Mouse (Mus musculus) lung, postnatal 25 days (tissue): ENCODE measurements around the gene Fads2.

ENCODE experiments used
- DNase-seq: peaks from one replicate; pipeline ENCODE4 v3.0.0; 2022; ENCODE audit warnings: low spot score

The Fads2 gene

DNA sequence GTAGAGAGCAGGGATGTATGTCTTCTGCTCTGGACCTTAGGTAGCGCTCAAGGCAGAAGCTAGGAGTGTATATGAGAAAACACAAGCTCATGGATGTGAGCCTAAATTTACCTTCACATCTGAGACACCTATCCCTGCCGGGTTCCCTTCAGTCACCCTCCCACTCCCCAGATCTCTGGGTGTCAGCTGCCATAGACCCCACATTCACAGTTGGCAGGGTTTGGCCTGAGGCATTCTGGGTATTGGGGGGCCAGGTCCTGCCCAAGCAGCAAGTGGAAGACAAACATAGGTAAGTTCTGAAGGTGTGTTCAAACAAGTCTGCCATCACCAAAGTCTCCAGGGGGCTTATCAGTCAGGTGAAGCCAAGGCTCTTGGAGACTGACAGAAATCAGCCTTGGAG is 39.9 kb downstream of the Fads2 start:
- no peak for DNase-seq

DNA sequence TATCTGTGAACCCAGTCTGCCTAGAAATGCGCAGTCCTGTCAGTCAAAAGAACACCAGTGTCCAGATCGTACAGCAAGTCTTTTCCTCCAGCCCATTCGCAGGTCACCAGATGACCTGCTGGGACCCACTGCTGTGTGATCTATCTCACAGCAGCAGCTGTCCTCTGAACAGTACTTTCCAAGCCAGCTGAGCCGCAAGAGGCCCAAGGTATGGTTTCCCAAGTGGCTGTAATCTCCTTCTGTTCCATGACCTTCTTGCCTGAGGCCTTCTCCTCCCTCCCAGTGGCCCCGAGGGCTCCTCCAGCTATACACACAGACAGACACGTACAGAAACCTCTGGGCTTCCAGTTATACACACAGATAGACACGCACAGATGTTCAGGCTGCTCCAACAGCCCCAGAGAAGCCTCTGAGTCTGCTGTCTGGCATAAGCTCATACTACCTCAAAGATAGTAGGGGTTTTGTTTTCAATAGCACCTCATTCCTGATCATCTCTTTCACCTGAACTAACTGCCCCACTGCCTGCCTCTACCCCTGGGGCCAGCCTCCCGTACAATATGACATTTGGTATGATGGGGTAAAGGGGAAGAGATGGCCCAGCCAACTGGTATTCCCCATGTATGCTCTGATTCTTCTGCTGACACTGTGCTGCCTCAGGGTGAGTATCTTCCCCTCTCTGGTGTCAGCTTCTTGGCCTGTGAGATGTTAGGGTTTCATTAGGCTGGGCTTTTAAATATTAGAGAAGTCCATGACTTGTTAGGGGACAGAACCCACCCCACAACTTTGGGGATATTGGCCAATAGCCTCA is 40.6 kb downstream of the Fads2 start:
- DNase-seq = no peak

DNA sequence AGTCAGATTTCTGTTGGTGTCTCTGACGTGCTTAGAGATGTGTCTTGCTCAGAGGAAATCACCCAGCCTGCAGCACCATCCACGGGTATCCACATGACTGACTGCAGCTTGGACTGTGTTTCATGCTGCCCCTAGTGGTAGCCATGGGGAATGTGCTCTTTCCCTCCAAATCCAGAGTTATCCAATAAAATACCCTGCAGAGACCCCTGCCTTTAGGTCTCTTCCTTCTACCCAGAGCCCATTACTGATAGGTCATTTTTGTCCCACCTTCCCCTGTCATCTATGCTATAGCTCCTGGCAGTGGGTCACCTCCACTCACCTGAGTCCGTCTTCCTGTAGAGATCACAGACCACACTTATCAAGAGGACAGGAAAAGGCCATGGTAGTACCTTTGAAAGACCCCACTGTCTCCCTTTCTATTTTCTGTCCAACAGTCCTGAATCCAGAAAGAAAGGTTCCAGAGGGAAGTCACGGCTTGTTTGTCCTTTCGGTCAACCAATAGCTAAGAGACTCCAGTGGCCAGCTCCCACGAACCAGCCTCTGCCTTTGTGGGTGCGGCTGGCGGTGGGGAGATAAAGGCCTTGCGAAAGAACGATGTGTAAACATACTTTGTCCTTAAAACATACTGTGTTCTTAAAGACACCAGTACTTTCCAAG is 41.5 kb downstream of the Fads2 start:
- peak; percentile 83 for DNase-seq

DNA sequence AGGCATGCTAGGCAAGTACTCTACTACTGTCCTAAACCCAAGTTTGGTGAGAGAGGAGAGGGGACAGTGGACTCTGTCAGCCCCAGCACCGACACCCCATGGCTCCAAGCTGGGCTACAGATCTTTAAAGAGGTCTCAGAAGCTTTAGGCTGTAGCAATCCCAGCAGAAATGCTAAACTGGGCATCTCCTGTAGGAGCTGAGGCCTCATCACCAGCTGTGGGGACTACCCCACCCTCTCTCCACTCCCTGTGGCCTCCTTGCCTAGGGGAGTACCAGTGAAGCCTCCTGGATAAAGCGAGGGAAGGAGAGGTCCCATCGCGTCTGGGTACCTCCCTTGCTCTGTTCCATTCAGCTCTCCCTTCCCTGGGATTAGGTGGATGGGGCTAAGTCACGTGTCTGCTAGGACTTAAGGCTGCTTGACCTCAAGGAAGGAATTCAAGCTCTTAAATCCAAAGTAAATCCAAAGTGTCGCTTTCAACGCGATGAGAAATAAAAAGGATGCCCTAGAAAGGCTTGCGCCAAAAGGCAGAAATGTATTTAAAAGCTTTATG is 42.6 kb downstream of the Fads2 start:
- DNase-seq = no peak

DNA sequence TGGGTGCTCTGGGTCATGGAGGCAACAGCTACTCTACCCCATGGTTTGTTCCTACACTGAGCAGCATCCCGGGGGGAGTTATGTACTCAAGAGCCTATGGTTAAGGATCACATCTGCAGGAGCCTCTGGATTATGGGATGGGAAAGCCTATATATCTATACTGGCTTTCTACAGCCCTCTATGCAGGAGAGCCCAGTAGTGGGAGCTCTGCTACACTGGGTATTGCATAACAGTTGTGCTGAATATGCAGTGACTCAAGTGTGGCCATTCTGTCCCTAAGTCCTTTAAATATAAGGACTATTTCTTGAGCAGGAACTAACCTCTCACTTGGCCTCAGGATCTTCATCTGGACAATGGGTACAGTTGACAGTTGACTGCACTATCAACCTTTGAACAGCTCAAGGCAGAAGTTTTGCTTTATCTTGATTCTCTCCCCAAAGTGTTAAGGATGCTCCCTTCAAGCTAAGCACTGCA is 43.2 kb downstream of the Fads2 start:
- DNase-seq = no peak

DNA sequence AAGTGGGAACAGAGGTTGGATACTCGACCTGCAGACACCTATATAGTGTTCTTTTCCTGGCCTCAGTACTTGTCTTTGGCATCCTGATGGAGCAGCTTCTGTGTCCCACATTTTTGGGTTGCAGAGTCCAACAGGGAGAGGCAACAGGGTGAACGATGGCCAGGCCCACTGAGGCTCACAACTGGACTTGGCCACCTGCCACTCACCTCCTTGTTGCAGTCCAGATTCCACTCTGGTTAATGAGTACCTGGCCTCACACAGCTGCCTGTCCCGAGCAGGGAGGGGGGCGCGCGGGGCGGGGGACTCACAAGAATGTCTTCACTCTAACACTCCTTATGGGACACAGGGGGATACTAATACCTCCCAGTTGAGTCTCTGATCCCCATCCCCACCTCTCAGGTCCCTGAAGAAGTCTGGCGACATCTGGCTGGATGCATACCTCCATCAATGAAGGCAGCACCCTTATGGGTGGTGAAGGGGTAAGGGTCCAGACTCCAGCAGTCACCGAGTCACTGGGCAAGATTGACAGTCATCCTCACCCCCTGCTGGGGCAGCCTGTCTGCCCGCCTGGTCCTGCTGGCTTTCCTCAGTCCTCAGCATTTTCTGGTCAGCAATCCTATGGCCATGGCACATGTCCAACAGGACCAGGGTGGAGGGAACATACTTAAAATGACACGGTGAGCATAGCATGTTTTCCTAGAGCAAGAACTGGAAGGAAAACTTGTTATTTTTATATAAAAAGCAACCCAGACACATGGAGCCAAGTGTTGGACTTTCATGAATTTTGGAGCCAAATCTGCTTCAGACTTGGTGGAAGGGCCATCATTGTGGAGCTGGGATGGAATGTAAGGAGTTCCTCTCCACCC is 43.8 kb downstream of the Fads2 start:
- peak; percentile 48 for DNase-seq

DNA sequence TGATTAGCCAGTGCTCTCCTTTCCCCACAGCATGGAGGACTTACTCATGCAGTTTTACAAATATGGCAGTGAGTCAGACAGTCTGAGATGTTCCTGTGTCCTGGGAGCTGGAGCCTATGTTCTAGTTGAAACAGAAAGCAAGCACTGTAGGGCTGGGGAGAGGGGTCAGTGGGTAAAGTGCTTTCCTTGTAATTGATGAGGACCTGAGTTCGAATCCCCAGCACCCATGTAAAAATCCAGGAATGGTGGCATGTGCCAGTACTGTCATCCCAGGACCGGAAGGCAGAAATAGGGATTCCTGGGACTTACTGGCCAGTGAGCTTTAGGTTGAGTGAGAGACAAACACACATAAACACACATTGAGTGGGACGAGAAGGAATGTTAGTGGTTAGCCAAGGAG is 44.9 kb downstream of the Fads2 start:
- no peak for DNase-seq

DNA sequence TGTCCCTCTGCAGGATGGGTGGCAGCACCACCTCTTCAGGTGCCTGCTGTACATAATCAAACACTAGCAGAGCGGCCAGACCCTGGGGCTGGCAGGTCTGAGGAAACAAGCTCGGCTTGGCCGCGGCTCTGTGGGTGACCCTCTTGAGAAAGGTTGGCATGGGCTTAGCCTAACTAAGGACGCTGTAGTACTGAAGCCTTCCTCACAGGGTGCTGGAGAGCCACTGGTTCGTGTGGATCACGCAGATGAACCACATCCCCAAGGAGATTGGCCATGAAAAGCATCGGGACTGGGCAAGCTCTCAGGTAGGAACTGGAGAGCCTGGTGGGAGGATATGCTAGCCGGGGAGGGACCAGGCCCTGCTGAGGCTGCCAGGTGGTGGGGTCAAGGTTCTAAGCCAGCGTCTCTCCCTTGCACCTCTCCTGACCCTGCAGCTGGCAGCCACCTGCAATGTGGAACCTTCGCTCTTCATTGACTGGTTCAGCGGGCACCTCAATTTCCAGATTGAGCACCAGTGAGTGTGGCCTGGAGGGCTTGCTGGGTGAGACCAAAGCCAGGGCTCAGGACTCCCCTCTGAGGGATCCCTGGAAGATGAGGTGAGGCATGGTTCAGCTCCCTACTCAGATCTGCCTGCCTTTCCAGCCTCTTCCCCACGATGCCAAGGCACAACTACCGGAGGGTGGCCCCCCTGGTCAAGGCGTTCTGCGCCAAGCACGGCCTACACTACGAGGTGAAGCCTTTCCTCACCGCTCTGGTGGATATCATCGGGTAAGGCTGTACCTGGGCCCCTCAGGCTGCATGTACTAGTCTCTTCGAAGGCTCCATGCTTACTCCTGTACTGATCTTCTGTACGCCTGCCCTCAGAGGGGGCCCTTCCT is 45.5 kb downstream of the Fads2 start:
- DNase-seq = no peak

DNA sequence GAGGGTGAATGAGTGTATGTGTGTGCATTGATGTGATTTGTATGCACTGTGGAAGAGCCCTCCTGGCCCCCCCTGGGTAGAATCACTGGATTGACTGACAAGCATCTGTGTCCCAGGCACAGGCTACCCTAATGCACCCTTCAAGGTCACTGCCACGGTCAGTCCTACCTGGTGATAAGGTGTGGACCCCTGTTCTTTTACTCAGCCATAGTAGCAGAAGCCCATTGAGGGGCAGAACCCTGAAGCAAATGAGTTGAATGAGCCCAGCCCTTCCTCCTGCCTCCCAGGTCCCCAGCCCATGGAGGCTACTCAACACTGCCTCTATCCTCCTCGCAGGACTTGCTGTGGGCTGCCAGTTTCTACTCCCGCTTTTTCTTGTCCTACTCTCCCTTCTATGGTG is 46.3 kb downstream of the Fads2 start:
- no peak for DNase-seq

DNA sequence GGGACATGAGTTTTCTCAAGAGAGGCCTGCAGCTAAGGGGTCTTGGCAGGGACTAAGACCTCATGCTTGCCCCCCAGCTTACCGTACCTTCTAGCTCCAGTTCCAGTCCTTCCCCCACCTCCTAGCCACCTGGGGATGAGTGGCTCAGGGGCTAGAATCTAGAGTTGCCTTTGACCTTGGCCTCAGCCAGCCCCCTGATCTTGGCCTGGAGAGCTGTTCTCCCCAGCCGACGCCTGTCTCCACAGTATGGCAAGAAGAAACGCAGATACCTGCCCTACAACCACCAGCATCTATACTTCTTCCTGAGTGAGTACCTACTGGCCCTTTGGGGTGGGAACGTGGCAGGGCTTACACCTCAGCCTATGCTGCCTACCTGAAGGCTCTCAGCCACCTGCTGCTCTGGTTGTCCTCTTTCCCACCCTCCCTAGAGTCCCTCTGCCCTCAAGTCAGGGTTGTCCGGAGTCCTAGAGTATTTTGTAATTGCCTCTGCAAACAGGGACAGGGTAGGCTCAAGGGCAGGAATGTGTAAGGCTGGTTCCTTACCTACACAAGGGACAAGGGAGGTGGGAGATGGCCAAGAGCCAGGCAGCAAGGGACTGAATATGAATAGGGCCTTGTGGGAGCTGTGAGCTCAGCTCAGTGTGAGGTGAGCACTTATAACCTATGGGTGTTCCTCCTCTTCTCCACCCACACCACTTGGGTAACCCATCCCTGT is 47.0 kb downstream of the Fads2 start:
- no peak for DNase-seq

DNA sequence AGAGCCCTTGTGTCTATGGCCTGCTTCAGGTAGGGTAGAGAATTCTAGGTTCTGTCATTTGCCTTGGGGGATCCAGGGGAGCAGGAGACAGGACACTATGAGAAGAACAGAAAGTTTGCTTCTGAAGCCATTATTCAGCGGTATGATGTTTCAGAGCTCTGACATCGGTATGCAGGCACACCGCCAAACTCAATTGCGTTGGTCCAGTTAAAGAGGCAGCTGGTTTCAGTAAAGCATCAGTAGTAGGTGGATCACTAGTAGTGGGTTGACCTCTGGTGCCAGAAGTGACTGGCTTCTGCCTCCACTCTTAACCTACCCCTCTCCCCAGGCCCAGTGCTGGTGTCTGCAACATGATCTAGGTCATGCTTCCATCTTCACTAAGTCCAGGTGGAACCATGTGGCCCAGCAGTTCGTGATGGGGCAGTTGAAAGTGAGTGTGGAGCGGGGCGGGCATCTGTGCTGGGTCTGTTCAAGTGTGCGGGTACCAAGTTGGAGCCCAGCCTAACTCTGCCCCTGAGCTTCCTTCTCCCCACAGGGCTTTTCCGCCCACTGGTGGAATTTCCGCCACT is 47.8 kb downstream of the Fads2 start:
- DNase-seq = no peak

DNA sequence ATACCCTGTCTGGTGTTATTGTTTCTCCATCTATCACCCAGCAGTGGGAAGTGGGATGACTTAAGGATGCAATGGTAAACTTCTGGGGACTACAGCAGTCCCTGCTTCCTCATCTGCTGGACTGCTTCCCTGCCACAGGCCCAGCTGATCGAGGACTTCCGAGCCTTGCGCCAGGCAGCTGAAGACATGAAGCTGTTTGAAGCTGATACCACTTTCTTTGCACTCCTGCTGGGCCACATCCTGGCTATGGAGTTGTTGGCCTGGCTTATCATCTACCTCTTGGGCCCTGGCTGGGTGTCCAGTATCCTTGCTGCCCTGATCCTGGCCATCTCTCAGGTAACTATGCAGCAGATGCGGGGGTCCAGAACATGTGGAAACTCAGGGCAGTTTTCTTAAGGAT is 48.8 kb downstream of the Fads2 start:
- no peak for DNase-seq

DNA sequence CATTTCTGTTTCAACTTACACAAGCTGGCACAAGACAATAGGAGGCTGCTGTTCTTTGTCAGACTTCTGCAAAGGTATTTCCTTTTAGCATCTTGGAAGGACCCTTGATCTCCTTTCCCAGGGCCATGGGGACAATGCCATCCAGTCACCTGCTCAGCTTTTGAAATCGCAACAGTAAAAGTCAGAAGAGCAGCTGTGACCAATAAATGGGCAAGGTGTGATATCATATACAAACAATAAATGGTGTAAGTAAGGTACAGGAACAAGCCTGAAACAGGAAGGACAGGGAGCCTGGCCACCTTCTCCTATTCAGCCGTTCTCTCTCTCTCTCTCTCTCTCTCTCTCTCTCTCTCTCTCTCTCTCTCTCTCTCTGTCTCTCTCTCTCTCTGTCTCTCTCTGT is 51.1 kb downstream of the Fads2 start:
- DNase-seq = no peak

DNA sequence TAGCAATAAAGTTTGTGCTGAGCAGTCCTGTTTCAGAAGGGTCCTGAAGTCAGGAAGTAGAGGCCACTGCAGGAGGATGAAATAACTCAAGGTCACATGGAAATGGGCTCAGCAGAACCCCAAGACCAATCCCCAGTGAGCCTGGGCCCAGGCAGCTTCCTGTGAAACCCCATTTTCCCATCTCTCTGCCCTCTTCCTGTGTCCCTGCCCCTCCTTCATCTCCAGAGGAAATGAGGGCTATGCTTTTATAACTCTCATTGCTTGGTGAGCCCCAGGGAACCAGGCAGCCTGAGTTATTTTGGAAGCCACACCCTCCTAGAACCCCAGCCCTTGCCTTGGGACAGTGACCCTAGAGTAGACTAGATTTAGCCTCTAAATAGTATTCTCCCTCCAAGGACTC is 52.0 kb downstream of the Fads2 start:
- DNase-seq = no peak

DNA sequence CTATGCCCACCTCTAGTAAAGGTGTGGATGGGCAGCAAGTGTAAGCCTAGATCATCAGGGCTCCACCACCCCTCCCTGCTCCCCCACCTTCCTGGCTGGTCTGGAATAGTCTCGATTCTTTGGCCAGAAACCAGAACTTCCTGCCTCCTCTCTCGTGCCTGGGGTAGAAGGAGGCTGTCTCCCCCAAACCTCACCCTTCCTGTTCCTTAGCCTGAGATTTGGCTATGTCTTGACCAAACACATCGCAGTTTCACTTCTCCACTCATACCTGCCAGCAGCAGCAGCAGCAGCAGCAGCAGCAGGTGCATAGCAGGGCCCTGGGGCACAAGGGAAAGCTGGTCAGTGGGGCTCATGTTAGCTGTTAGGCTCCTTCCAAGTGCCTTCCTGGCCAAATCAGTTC is 54.6 kb downstream of the Fads2 start:
- no peak for DNase-seq

DNA sequence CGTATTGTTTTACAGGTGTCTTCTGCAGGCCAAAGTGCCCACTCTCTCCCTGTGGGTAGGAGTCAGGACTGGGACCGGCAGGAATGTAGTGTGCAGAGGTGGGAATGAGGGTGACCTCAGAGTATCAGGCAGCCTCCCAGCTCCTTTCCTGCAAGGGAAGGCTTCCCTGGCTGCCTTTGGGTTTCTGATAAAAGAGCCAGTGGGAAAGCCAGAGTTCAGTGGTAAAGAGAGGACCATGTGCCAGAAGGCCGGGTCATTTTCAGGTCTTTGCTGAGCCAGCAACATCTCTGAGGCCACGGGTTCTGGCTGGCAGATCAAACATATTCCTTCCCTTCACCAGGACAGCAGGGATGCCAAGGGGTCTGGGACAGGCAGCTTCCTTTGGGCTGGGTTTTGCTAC is 55.2 kb downstream of the Fads2 start:
- no peak for DNase-seq

DNA sequence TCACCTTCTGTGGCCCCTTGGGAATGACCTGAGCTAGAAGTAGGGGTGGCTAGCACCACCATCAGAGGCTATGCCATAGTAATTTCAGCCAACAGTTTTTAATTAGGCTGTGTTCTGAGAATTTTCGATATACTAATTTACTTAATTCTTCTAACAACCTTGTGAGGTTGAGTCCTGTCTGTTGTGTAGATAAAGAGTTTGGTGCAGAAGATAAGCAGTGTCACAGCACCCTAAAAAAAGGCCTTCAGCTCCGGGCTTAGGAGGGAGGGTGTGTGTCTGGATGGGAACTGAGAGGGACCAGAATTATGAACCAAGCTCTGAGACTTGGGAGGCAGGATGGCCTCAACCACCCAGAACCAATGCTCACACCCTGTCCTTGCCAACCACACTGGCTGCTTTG is 55.8 kb downstream of the Fads2 start:
- no peak for DNase-seq

DNA sequence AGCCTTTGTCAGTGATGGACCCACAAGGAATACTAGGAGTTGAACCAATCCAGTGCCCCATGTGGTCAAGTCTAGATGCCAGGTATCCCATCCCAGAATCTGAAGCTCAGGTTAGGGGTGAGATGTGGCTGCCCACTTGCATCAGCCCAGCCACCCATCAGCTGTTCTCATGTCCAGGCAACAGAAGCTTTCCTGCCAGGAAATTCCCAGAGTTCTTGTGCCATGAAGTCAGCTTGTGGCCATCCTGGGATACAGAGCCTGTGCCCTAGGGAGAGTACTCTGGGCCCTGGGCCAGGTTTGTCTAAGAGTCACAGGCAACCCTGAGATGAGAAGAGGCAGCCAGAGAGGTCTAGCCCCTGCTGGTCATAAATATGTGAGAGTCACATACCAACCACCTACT is 57.9 kb downstream of the Fads2 start:
- peak; percentile 78 for DNase-seq

DNA sequence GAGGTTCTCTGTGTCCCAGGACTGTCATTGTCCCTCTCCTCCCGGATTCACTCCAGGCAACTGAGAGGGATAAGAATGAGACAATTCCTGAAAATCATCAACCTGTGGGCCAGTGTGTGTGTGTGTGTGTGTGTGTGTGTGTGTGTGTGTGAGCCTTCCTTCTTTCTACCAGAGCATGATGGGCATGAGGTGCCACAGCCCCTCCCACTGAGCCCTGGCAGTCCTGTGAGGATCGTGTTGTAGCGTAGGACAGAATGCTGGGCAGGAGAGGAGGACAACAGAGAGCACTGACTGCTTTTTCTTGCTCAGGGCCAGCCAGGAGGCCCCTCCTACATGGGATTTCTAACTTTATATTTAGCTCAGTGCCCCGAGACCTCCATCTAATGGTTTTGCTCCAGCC is 58.7 kb downstream of the Fads2 start:
- DNase-seq = no peak

DNA sequence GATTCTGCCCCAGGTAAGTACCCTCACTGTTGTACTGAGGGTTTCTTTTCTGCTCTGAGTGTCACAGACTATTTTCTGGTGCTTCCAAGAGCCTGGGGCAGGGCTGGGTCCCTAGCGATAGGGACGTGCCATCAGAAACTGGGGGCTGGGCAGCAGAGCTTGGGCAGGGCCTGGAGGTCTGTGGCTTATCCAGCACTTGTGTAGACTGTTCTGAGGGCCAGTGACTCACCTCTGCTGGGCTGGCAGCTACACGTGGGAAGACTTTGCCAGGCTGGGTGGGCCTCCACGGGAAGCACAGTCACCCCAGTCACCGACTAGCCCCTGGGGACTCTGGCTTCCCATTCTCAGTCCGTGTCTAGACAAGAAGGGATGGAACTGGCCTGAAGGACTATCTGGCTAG is 59.3 kb downstream of the Fads2 start:
- no peak for DNase-seq
